Mouse (Mus musculus) ES-Bruce4 (cell line): Measurements from ENCODE around the gene Wdpcp.

ENCODE experiments used
- CTCF ChIP-seq: IDR thresholded peaks from one replicate; pipeline ENCODE4 v1.8.1; 2011; ENCODE audit warnings: low read depth, low read length
- EP300 ChIP-seq: IDR thresholded peaks from 2 replicates; pipeline ENCODE4 v1.6.1; 2011; ENCODE audit warnings: low read depth, low read length; ENCODE audit not compliant: insufficient read depth
- POLR2A ChIP-seq: IDR thresholded peaks from one replicate; pipeline ENCODE4 v1.8.1; 2011; ENCODE audit warnings: low read length; ENCODE audit not compliant: insufficient read depth

DNA sequence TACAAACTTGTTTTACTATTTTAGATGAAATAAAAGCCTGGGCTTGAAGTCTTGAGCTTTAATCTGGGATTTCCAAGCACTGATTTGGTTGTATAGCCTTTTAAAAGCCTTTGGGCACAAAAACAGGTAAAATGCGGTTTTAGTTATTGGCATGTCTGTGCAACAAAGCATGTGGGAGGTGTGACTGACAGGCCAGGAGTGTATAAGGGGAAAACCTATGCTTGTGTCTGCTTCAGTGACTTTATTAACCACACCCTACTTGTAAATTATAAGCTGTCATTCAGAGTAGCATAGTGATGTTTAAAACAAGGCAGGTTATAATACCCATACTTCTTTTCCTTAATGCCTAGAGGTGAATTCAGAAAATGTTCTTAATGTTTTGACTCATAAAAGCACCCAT is 254.5 kb downstream of the Wdpcp start:
- TF ChIP-seq CTCF (no peak), POLR2A (no peak), EP300 (no peak)
